Mouse (Mus musculus) heart, adult 2 months (tissue): ENCODE measurements around the gene Mtnr1a.
A peak's percentile ranks its signal among the peaks of the same experiment; 100 is the strongest.

Source experiments
- CTCF ChIP-seq: fragments of 200-600 bp; IDR thresholded peaks from 2 replicates; pipeline ENCODE4 v1.8.1; 2022; ENCODE audit warnings: antibody characterized with exemption, mild to moderate bottlenecking, moderate library complexity
- EP300 ChIP-seq: fragments of 200-500 bp; IDR thresholded peaks from 2 replicates; pipeline ENCODE4 v1.6.1; 2011; ENCODE audit warnings: low read depth, low read length, control low read depth; ENCODE audit not compliant: insufficient read depth
- POLR2A ChIP-seq: fragments of 200-500 bp; IDR thresholded peaks from 2 replicates; pipeline ENCODE4 v1.6.1; 2011; ENCODE audit warnings: mild to moderate bottlenecking, low read depth, low read length, control low read depth; ENCODE audit not compliant: insufficient read depth

DNA sequence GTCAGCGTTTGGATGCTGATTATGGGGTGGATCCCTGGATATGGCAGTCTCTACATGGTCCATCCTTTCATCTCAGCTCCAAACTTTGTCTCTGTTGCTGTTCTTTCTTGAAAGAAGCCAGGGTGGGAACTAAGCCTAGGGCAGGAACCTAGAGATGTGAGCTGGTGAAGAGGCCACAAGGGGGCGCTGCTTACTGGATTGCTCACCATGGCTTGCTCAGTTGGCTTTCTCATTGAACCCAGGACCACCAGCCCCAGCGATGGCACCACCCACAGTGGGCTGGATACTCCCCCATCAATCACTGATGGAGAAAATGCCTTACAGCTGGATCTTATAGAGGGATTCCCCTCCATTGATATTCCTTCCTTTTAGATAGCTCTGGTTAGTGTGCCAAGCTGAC lies 12.1 kb upstream of the Mtnr1a start:
- no peak for TF ChIP-seq POLR2A
- TF ChIP-seq CTCF: peak; percentile 22
- TF ChIP-seq EP300: no peak
